Mouse (Mus musculus): ENCODE results near the gene Crx. TPM values are rescaled to one million over a fixed set of nuclear protein-coding genes. Genes with fewer than 3 reads are reported as not detected.

Gene Crx
- not detected in 2 replicates for polyA plus RNA-seq (2012; rRNA removed)

GRCm38 (mm10) chr7:15879756-15880155, at the start of gene Crx:
Gene Crx (minus strand): TSS chr7:15879968.

GRCm38 (mm10) chr7:15922220-15922773, 42.5 kb upstream of the Crx start, which contains the start of gene Selenow:
Gene Selenow (minus strand): TSS chr7:15922402.

GRCm38 (mm10) chr7:15882317-15882716, 2.5 kb upstream of the Crx start, which contains the start of gene Crxos:
Gene Crxos (plus strand): TSS chr7:15882617.

GRCm38 (mm10) chr7:15839578-15839977, 40.2 kb downstream of the Crx start, which contains the start of gene Obox6:
Gene Obox6 (minus strand): TSS chr7:15839678.

Other genes starting within 250 kb of the Crx start
- gene Obox3, start 240.1 kb downstream of the Crx start, polyA plus RNA-seq (2012; rRNA removed) = not detected in 2 replicates
- not detected in 2 replicates for gene Obox5, start 129.8 kb downstream of the Crx start, polyA plus RNA-seq (2012; rRNA removed)
- gene Obox6, start 40.3 kb downstream of the Crx start, polyA plus RNA-seq (2012; rRNA removed) = not detected in 2 replicates
- gene Crxos, start 2.6 kb upstream of the Crx start, polyA plus RNA-seq (2012; rRNA removed) = not detected in 2 replicates
- 138 and 184 TPM in 2 replicates for gene Selenow, start 42.4 kb upstream of the Crx start, polyA plus RNA-seq (2012; rRNA removed)
- 35.0 and 43.3 TPM in 2 replicates for gene Nop53, start 66.1 kb upstream of the Crx start, polyA plus RNA-seq (2012; rRNA removed)
- 27.5 and 29.2 TPM in 2 replicates for gene Ehd2, start 87.6 kb upstream of the Crx start, polyA plus RNA-seq (2012; rRNA removed)
- 8.9 and 11.6 TPM in 2 replicates for gene Bicra, start 168.0 kb upstream of the Crx start, polyA plus RNA-seq (2012; rRNA removed)
- gene Zfp541, start 181.8 kb upstream of the Crx start, polyA plus RNA-seq (2012; rRNA removed) = 0.01 TPM in 1 of 2 replicates, not detected in the other
- gene Napa, start 218.5 kb upstream of the Crx start, polyA plus RNA-seq (2012; rRNA removed) = 109 and 126 TPM in 2 replicates
- gene Kptn, start 239.9 kb upstream of the Crx start, polyA plus RNA-seq (2012; rRNA removed) = 9.2 and 12.5 TPM in 2 replicates
- 2.0 and 2.7 TPM in 2 replicates for gene Slc8a2, start 249.9 kb upstream of the Crx start, polyA plus RNA-seq (2012; rRNA removed)